Mouse (Mus musculus) ZHBTc4 (cell line): ENCODE measurements around the gene Ttc1.

ENCODE experiments used
- DNase-seq: peaks from one replicate; pipeline ENCODE4 v3.0.0-alpha.2; 2011; ENCODE audit warnings: low read depth, low spot score

Gene Ttc1

DNA sequence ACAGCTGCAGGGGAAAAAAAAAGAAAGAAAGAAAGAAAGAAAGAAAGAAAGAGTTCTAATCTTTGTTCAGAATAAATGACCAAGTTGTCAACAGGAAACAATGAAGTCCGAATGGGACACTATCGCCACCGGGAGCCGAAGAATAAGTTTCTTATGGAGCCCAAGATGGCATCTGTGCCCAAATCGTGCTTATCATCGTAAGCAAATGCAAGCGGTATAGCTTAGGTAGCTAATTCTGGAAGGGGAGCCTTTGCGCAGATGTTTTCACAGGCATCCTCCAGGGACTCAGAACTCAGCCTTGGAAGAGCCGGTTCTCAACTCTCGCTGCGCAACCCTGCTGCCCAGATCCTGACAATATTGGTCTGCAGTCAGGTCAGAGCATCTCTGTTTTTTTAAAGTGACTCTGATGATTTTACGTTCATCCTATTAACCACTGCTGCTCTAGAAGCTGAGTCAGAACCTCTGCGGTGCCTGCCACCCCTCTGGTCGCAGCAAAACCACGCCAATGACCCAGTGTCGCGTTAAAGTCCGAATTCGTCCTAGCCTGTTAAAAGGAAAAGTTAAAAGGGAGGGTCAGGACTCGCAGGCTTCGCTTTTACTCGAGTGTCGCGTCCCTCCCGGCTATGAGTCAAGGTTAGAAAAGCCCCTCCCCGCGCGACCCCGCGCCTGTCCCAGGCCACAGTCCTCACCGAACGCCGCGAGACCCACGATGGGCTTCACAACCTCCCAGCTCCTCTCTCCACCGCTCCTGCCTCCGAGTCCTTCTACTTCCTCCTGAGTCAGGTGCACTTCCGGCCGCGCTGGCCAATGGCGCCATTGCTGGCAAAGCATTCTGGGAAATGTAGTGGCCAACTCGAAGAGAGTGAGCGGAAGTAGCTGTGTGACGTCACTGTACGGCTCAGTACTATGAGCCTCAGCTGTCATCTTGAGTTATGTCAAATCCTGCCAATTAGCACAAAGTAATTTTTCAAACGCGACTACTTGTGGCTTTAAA, at the start of gene Ttc1:
TSS of gene Ttc1 (minus strand) at position 776 of the 994 bp plus-strand sequence.
- peak; percentile 97 for DNase-seq

DNA sequence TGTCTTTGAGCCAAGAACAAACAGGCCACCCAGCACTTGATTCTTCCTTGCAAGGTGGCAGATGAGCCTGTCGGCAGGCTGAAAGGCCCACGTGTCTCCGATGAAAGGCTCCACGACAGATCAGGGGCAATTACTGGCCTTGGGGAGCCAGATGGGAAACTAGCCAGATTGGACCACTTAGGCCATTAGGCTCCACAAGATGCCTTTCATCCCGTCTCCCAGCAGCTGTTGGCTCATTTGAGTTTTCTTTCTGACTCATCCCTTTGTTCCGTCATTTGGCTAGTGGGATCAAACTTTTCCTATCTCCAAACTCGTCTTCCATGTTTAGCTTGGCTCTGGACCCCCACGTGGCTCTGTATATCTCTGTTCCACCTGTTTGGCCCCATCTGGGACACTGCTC, 48.2 kb upstream of the Ttc1 start:
- no peak for DNase-seq

DNA sequence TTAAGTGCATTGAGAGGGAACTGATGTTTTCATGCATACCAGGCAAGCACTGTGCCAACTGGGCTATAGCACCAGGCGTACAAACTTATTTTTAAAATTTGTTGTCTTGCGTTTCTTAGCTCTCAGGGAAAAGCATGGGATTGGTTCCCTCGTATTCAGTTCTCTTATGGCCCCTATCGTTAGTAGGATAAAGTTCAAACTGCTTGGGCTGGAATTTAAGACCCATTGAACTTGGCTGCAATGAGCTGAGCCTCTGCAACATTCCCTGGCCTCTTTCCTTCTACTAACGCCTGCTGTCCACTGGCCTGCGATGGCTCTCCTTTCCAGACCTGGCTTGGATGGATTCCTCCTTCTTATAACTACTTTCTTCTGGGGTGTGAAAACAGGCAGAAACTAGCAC, 42.6 kb upstream of the Ttc1 start:
- no peak for DNase-seq

DNA sequence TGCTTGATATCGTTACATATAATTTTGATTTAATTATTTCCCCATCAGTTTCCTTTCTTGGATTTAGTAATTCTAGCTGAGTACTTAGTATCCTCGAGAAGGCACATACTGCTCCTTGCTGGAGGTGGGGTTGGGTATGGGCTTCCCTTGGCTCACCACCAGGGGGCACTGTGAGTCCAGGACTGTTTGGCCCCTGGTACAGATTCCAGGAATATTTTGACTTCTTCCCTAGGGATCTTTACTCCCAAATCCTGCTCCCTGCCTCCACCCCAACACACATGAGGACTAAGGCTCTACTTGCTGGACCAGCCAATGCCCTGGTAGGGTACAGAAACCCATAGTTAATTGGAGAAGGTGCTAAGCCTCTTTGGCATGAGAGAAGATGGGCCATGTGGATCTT, 36.0 kb upstream of the Ttc1 start:
- peak; percentile 78 for DNase-seq

DNA sequence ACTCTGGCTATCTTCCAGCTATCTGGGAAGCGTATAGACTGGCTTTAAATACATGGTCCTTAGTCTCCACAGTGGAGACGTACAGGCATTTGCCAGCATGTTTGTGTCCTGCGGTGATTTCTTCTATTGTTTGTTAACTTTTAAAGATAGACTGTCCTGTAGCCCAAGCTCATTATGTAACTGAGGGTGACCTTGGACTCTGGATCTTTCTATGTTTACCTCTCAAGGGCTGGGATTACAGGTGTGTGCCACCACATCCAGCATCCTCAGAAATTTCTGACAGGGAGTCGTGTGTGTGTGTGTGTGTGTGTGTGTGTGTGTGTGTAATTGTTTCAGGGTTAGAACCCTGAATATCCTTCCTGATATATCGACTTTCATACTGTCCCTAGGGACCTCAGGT, 35.3 kb upstream of the Ttc1 start:
- no peak for DNase-seq

DNA sequence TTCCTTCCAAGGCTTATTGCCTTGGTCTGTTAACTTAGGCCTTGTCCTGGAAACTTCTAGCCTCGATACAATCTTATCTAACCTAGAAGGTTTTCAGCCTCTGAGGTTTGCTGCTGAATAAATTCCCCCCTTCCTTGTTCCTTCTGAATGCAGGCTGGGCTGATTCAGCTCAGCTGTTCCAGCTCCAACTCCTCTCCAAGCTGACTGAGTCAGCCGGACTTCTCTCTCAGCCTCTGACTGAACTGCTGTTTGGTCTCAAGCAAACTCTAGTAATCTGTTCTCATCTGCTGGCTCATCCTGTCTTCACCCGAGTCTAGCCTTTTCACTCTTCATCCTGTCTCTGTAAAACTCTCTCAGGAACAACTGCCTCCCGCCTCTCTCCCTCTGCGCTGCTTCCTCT, 31.7 kb upstream of the Ttc1 start:
- DNase-seq: no peak

DNA sequence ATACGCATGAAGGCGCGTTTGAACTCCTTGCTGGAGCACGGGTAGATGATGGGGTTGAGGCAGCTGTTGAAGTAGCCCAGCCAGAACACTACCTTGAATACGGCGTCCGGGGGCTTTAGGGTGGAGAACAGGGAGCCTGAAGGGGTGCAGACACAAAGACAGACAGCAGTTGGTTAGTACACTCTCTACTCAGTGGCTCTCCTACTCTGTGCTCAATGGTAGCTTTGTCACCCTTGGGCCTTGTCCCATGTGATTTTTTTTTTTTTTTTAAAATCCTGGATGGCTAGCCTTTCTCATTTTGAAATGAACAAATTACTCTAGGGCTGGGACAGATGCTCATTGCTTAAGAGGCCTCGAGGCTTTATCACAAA, 28.5 kb upstream of the Ttc1 start:
- no peak for DNase-seq

DNA sequence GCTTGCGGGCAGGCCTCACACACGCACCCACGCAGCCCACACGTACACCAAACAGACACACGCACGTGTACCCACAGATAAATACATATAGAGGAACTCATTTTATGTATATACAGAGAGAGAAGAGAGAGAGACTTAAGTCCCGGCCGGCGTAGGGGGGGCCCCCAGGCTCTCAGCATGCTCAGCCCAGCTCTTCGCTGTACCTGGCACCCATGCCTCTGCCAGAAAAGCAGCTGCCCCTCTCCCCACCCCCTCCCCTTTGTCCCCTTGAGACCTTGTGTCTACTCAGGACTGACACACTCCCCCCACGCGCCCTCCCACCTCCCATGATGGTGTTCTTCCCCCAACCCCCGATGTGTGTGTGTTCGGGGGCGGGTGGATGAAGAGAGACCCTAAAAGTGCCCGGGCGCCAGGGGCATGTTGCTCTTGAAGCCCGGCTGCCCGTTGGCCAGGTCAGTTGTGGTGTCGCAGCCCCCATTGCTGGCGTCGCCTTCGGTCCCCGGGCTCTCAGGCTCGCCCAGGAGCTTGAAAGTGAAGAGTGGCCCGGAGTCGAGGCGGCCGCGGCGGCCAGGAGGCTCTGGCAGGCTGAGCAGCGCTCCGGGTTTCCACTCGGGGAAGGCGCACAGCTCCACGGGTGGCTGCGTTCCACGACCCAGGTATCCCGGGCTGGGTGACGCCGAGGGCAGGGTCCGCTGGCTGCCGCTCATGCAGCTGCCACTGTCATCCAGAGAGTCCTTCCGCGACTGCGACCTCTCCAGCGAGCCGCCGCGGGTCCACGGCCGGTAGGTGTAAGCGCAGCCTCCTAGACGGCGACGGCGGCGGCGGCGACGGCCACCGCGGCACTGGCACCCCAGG, 27.9 kb upstream of the Ttc1 start:
- peak; percentile 72 for DNase-seq

DNA sequence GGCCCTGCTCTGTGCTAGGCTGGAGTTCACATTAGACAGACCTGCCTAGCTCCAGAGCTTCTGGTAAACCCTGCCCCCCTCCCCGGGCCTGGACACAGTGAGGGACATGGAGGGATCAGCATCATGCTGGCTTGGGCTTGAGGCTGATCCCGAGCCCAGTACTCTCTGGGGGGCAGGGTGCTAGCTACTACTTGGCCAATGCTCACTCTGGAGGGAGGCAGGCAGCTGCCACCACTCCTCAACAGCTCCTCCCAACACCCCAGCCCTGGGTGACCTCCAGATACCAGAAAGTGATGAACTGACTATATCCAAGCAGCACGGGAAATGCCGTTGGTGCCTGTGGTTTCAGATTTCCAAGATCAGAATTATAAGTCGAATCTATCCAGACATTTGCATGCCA, 25.9 kb upstream of the Ttc1 start:
- no peak for DNase-seq

DNA sequence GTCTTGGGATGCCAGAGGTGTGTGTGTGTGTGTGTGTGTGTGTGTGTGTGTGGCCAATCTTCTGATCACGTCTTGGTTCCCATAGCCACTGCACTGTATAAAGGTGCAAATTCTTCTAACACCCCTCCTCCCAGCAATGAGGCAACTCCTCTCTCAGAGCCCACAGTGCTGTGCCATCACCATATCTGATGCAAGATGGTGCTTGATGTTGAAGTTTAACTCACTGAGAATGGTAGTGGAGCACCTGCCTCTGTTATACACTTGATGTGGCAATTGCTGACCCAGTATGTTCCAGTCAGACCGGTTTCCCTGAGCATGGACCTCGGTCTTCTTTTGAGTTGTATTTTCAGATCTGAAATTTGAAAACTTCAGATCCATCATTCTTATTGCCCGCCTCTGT, 22.3 kb upstream of the Ttc1 start:
- no peak for DNase-seq

DNA sequence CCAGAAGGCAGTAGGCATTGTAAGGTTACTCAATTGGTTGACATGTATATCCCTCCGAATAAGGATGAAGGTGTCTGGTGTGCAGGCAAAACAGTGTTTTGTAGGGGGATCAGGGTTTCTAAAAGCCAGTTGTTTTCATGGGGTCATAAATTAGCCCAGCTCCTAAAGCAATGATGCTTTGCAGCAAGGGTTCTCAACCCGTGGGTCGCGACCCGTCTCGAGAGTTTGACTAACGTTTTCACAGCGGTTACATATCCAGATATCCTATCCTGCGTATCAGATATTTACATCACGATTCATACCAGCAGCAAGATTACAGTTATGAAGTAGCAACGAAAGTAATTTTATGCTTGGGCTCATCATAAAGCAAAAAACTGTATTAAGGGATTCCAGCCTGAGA, 19.9 kb upstream of the Ttc1 start:
- no peak for DNase-seq

DNA sequence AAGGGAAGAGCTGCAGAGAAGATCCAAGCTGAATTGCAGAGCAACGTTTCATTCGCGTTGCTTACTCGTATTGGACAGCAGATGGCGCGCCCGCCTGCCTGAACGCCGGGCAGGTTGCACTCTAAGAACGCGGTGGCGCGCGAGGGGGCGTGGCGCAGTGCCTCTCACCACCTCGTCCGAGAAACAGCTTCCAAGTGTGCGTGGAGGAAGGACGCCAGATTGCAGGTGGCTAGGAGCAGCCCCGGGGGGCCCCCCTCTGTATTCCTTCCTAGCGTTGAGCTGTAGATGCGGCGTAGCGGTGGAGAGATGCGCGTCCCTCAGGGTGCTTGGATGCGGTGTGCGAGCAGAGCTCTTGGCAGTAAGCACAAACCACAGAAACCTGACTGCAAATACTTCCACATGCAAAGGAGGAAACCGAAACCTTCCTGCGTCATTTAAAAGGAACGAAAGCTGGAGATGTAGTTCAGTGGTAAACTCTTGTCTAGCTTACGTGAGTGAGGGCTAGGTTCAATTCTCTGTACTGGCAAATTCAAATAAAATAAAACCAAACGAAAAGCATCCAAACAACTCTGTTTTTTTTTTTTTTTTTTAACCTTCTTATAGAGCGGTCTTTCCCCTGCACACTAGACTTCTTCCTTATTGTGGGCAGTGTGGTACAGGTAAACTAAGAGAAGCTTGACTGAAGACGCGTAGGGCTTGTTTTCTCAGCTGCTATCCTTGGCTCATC, 19.3 kb upstream of the Ttc1 start:
- DNase-seq: peak; percentile 94

DNA sequence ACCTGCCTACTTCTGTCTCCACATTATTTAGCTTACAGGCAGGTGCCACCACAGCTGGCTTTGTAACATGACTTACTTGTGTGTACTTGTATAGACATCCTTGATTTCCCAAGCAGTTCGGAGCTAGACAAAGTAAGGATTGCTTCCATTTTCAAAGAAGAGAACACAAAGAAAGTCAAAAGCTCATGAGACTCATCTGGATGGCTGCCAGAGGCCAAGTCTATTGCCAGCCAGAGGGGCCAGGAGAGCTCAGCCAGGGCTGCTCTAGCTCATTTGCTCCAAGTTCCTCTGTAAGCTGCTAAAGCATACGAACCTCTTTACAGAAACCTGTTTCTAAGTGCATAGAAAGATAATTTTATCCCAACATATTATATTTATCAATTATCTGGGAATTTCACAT, 10.6 kb upstream of the Ttc1 start:
- no peak for DNase-seq

DNA sequence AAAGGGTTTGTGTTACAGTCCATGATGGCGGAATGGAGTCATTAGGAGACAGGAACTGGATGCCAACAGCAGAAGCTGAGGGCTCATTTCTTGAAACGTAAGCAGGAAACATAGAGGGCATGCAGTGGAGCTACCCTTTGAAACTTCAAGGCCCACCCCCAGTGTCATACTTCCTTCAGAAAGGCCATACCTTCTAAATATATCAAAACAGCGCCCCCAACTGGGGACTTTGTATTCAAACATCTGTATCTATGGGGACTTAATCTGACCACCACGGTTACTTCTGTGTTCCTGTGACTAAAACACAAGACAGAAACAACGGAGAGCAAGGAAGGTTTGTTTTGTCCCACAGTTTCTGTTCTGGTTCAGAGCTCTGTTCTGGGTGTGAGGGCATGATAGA, 7.6 kb upstream of the Ttc1 start:
- peak; percentile 73 for DNase-seq

DNA sequence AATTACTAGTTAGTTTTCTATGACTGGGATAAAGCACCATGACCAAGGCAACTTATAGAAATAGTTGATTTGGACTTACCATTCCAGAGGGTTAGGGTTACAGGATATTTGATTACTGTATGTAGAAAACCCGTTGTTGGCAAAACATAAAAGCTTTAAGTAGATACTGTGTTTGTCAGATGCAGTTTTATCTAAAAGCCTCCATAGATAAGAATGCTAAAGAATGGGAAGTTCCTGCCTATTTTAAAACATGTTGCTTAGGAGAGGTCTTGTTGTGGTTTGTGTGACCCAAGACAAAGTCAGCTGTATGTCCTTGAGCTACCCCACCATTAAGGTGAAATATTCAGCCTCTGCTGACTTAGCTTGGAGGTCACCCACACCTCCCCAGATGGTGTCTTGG, 6.8 kb upstream of the Ttc1 start:
- DNase-seq: no peak

DNA sequence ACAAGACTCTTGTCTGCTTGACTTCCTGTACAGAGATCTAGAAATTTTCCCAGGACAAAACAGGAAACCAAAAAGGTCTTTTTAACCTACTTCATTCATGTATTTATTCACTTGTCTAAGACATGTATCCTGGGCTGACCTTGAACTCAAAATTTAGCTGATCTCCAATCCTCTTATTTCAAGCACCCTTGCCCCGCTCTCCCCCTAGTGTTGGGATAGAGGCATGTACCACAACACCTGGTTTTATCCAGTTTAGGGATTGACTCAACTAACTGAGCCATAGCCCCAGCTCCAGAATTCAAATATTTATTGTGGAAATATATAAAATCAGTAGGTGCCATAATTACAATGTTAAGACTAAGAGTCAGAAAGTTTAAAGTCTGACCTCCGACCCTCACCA, 3.7 kb upstream of the Ttc1 start:
- DNase-seq: peak; percentile 70

DNA sequence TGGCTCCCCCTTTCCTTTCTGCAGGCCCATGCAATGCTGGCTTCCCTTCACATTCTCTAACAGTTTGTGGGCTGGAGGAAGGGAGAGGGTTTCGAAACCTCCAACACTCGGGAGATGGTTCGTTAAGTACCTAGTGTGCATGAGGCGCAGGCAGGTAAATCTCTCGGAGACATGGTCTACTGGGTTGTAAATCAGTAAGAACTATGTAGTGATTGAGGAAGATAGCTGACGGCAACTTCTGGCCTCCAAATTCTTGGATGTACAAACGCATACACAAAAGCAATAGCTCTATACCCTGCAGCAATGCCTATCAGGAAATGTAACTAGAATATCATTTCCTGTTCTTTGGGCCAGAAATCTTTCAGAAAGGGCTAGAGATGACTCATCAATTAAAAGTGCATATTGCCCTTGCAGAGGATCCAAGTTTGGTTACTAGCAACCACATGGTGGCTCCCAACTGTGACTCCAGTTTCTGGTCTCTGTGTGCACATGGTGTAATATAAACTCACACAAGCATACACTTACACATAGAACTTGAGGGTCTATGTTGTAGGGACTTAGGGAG, 19.0 kb downstream of the Ttc1 start:
- DNase-seq: no peak

DNA sequence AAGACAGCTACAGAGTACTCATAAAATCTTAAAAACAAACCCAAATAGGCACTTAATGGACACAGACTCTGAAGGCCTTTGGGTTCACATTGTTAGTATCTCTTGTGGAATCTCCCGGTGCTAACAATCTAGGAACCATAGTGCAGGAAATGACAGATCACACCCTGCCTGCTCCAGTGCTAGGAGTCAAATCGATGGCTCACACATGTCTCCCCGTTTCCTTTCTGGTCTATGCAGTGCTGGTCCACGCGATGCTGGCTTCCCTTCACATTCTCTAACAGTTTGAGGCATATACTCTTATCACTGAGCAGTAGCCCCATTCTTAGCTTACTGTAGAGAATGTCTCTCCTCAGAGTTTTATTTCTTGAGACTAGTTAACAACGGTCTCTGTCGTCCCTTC, 20.0 kb downstream of the Ttc1 start:
- no peak for DNase-seq

DNA sequence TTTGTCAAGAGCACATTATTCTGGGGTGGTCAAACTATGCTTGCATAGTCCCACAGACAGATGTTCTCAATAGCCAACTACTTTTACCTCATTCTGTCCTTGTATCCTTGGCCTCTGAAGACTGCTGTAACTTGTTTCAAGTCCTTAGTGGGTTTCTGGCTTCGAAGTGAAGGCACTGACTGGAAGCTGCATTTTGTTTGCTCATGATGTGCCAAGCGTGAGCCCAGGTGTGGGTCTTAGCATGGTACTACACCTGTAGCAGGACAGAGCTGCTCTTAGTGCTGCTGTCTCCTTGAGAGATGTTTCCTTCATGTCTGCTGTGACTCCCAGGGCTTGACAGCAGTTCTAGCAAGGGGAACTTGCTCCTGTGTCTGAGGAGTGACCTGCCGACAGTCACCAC, 24.4 kb downstream of the Ttc1 start:
- no peak for DNase-seq

DNA sequence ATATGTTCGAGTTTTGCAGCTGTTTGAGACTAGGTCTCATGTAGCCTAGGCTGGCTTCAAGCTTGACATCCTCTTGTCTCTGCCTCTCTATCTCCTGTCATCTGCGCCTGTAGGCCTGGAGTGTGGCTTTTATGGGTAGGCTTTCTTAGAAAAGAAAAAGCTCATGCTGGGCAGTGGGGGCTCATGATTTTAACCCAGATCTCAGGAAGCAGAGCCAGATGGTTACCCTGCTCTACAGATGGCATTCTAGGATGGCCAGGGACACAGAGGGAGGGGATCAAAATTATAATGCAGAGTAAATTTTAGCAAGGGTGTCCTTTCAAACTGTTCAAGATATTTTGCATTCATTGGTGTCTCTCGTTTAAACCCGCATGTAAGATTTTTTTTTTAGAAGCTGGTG, 35.6 kb downstream of the Ttc1 start:
- no peak for DNase-seq

DNA sequence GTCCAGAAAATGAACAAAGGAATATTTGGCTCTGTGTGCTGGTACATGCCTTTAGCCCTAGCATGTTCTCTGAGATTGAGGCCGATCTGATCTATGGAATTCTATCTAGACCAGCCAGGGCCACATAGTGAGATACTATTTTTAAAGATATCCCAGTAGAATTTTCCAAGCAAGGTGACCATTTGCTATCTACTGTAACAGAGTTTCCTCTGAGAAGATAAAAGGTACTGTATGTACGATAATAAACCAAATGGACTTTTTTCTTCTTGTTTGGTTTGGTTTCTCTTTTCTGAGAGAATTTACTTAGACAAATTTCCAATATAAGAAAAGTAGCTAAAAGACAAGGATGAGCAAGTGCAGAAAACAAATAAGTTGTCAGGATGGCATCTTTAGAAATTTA, 39.4 kb downstream of the Ttc1 start:
- DNase-seq: no peak

DNA sequence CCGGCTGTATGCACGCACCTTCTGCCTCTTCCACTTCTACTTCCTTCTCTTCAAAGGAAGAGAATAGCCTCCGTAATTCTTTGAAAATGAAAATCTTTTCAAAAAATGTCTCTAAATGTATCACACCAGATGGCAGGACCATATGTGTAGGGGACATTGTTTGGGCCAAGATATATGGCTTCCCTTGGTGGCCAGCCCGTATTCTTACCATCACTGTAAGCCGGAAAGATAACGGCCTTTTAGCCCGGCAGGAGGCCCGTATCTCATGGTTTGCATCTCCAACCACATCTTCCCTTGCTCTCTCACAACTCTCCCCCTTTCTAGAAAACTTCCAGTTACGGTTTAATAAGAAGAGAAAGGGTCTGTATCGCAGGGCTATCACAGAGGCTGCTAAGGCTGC, 42.1 kb downstream of the Ttc1 start:
- no peak for DNase-seq
